Mouse (Mus musculus) kidney, adult 2 months (tissue): ENCODE data around the gene Cops2.

ENCODE experiments used
- CTCF ChIP-seq: fragments of 200-500 bp; conservative IDR thresholded peaks from 2 replicates; pipeline ENCODE4 v1.5.1; 2011; ENCODE audit warnings: low read depth, mild to moderate bottlenecking, control low read depth, low read length, moderate library complexity, mixed read lengths; ENCODE audit not compliant: insufficient read depth, insufficient read length
- POLR2A ChIP-seq: fragments of 200-500 bp; IDR thresholded peaks from one replicate; pipeline ENCODE4 v1.6.1; 2011; ENCODE audit warnings: low read depth, low read length, control low read depth

GRCm38 (mm10) chr2:125827898-125828297 lies 31.0 kb downstream of the Cops2 start:
- TF ChIP-seq POLR2A (no peak), CTCF (no peak)
